Mouse (Mus musculus): ENCODE data around the gene Nrxn1.

- TF ChIP-seq CTCF (IDR thresholded peaks at IDR 0.05; ENCODE audit: low read depth) (no peak), EP300 (optimal IDR thresholded peaks at IDR 0.05) (no peak)
Measured at GRCm38 (mm10) chr17:90624591-90625266, 468.1 kb downstream of the Nrxn1 start.
